Mouse (Mus musculus) C2C12 (cell line): Measurements from ENCODE around the gene Tmem135. TPM values are rescaled to one million over a fixed set of nuclear protein-coding genes. Genes with fewer than 3 reads are reported as not detected.
"Not testable (repeated sequence)": the region's sequence is repeated elsewhere in the genome, so short reads cannot be mapped to it uniquely, and the experiment has no call there.

Experiments used
- H3K27me3 ChIP-seq: one replicate; pipeline ENCODE4 v1.6.1; 2011; ENCODE audit not compliant: control insufficient read depth, insufficient read depth, insufficient read length
- H3K36me3 ChIP-seq: one replicate; pipeline ENCODE4 v1.6.1; 2011; ENCODE audit not compliant: control insufficient read depth, insufficient read depth
- H3K4me3 ChIP-seq: one replicate; pipeline ENCODE4 v1.5.1; 2011; ENCODE audit warnings: mild to moderate bottlenecking, control low read depth; ENCODE audit not compliant: poor library complexity, insufficient read depth, severe bottlenecking
- H3K79me2 ChIP-seq: one replicate; pipeline ENCODE4 v1.6.1; 2011; ENCODE audit not compliant: control insufficient read depth, insufficient read depth
- H3K79me3 ChIP-seq: one replicate; pipeline ENCODE4 v1.6.1; 2011; ENCODE audit warnings: low read depth, control low read depth
- H3ac ChIP-seq: one replicate; pipeline ENCODE3; 2011; ENCODE audit warnings: low read depth; ENCODE audit not compliant: control insufficient read depth, insufficient read length
- CEBPB ChIP-seq: IDR thresholded peaks from one replicate; pipeline ENCODE4 v1.6.1; 2011; ENCODE audit warnings: low read depth, mild to moderate bottlenecking, control low read depth, moderate library complexity
- CTCF ChIP-seq: IDR thresholded peaks from one replicate; pipeline ENCODE4 v1.5.1; 2011; ENCODE audit not compliant: control insufficient read depth, insufficient read depth, insufficient read length
- FOSL1 ChIP-seq: IDR thresholded peaks from one replicate; pipeline ENCODE4 v1.8.0; 2011; ENCODE audit warnings: mild to moderate bottlenecking, low read length; ENCODE audit not compliant: poor library complexity, insufficient read depth, severe bottlenecking
- MAX ChIP-seq: IDR thresholded peaks from one replicate; pipeline ENCODE4 v1.6.1; 2011; ENCODE audit warnings: mild to moderate bottlenecking, control low read depth
- MYOD1 ChIP-seq: IDR thresholded peaks from one replicate; pipeline ENCODE4 v1.6.1; 2011; ENCODE audit warnings: low read depth; ENCODE audit not compliant: control insufficient read depth, insufficient read length
- MYOG ChIP-seq: IDR thresholded peaks from one replicate; pipeline ENCODE4 v1.6.1; 2011; ENCODE audit not compliant: control insufficient read depth, insufficient read length; ENCODE audit errors: extremely low read depth
- USF1 ChIP-seq: IDR thresholded peaks from one replicate; pipeline ENCODE4 v1.6.1; 2011; ENCODE audit warnings: low read depth, mild to moderate bottlenecking, control low read depth, moderate library complexity
- polyA plus RNA-seq: library from polyadenylated mRNA; unstranded; fragments of >200 nt; fragmentation: generic; extraction: Trizol; gene quantifications from one replicate; pipeline ENCODE4 v1.2.1, GENCODE M21; 2012; ENCODE audit warnings: missing spikeins

Gene Tmem135
- polyA plus RNA-seq, 1 experiment, result 4.5 TPM

DNA sequence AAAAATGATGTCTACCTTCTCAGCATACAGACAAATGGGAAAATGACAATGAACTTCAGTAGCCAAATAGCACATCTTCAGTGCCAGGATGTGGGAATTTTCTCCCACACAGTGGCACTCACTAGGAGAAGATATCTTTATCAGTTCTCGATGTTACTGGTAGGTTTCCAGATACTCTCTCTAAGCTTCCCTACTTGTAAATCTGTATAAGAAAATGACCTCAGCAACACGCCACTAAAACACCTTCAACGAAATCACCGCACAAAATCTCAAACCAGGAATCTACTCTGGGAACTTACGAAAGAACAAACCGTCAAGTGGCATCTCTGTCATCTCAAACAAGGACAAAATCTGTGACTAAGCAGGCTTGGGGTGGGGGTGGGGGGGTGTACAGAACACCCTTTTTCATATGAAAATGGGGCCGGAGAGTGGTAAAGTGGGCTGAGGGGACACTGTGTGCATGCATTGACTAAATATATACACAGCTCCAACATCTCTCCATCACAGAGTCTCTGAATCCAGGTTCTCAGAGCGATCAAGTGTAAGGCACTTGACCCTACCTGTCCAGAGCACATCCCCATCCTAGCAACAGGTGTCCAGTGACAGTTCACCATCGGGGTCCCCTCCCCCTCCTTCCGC is 66.2 kb downstream of the Tmem135 start:
- Histone ChIP-seq H3K36me3 (no peaks in the 10 kb centered on the region), H3K79me2 (peaks cover 31% of the 10 kb centered on the region), H3K27me3 (no peaks in the 10 kb centered on the region), H3ac (peak overlapping the region; percentile 63), H3K4me3 (peak overlapping the region; percentile 61), H3K79me3 (peaks cover 11% of the 10 kb centered on the region)
- TF ChIP-seq MAX (no peak), MYOD1 (no peak), CTCF (no peak)

DNA sequence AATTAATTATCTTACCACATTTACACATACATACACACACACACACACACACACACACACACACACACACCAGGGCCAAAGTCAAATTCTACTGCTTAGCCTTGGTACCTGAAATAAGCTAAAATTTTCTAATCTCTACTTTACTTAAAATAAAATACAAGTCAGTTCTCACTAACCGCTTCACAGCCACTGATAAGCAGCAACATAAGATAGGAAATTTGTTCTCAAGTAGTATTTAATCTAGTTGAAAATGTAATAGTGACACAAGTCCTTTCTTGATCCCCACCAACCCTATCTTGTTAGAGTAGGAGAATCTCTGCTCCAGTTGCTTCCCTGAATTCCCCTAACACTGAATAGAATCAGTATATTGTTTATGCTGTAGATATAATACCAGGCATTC is 67.6 kb downstream of the Tmem135 start:
- Histone ChIP-seq H3K27me3 (no peaks in the 10 kb centered on the region), H3K79me3 (peaks cover 11% of the 10 kb centered on the region), H3K4me3 (no peak overlapping the region), H3K36me3 (no peaks in the 10 kb centered on the region), H3K79me2 (peaks cover 38% of the 10 kb centered on the region), H3ac (no peak overlapping the region)
- no peak for TF ChIP-seq MYOD1
- no peak for TF ChIP-seq CEBPB
- TF ChIP-seq MAX, result no peak
- TF ChIP-seq FOSL1, result no peak
- no peak for TF ChIP-seq USF1

DNA sequence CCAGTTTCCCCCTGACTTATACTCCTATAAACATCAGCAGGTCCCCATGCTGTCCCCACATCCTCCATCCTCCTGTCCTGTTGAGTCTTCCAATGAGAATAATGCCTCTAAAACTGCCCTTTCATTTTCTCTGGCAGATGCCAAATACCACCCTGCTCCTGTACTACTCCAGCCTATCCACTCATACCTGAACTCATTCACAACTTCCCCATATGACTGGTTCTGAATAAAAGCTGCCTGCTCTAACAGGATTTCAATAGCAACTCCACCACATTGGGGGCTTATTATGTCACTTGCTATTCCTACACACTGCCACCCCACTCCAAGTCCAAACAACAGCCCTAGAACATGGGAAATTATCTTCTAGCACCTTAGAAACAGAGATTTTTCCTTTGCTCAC is 68.7 kb downstream of the Tmem135 start:
- Histone ChIP-seq H3K27me3 (no peaks in the 10 kb centered on the region), H3K36me3 (no peaks in the 10 kb centered on the region), H3K79me2 (peaks cover 38% of the 10 kb centered on the region), H3ac (no peak overlapping the region), H3K79me3 (peaks cover 11% of the 10 kb centered on the region), H3K4me3 (no peak overlapping the region)
- no peak for TF ChIP-seq MYOD1

DNA sequence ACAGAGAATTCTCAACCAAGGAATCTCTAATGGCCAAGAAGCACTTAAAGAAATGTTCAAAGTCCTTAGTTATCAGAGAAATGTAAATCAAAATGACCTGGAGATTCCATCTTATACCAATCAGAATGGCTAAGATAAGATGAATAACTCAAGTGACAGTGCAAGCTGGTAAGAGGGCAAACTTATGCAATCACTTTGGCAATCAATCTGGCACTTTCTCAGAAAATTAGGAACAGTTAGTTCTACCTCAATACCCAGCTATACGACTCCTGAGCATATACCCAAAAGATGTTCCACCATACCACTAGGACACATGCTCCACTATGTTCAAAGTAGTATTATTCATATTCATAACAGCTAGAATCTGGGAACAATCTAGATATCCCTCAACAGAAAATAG is 74.1 kb downstream of the Tmem135 start:
- Histone ChIP-seq H3K36me3 (no peaks in the 10 kb centered on the region), H3K79me3 (peaks cover 5% of the 10 kb centered on the region), H3ac (no peak overlapping the region), H3K27me3 (no peaks in the 10 kb centered on the region), H3K79me2 (peaks cover 13% of the 10 kb centered on the region), H3K4me3 (no peak overlapping the region)
- no peak for TF ChIP-seq USF1

GRCm38 (mm10) chr7:89327731-89328130 is 76.3 kb downstream of the Tmem135 start:
- Histone ChIP-seq H3K27me3 (no peaks in the 10 kb centered on the region), H3K36me3 (no peaks in the 10 kb centered on the region), H3K79me3 (peaks cover 6% of the 10 kb centered on the region), H3K4me3 (no peak overlapping the region), H3ac (no peak overlapping the region), H3K79me2 (peaks cover 17% of the 10 kb centered on the region)
- TF ChIP-seq MYOG, result no peak
- no peak for TF ChIP-seq CEBPB
- no peak for TF ChIP-seq USF1
- no peak for TF ChIP-seq MAX
- no peak for TF ChIP-seq CTCF
- no peak for TF ChIP-seq MYOD1
- TF ChIP-seq FOSL1, result no peak

- Histone ChIP-seq H3K79me3 (peaks cover 8% of the 10 kb centered on the region), H3ac (no peak overlapping the region), H3K27me3 (no peaks in the 10 kb centered on the region), H3K36me3 (no peaks in the 10 kb centered on the region), H3K4me3 (no peak overlapping the region), H3K79me2 (peaks cover 10% of the 10 kb centered on the region)
- no peak for TF ChIP-seq CTCF
- no peak for TF ChIP-seq MYOG
- no peak for TF ChIP-seq FOSL1
- no peak for TF ChIP-seq CEBPB
- no peak for TF ChIP-seq MAX
- TF ChIP-seq USF1, result no peak
- no peak for TF ChIP-seq MYOD1
Measured at GRCm38 (mm10) chr7:89326761-89327160, 77.3 kb downstream of the Tmem135 start.

DNA sequence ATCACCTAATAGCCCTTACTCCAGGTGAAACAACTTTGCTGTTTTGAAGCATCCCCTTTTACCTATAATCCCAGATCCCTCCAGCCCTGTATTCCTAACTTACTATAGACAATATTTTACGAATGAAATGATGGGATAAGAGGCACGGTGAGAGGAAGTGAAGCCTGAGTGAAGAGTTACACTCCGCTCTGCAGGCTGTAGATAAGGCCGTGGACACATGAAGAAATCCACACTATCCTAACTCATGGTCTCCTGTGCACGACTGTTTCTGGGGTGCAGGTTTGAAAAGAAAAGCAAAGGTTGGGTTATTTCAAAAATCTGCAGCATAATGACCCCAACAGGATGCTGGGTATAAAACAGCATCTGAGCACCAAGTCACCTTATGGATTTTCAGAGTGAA is 77.8 kb downstream of the Tmem135 start:
- Histone ChIP-seq H3K27me3 (no peaks in the 10 kb centered on the region), H3ac (no peak overlapping the region), H3K79me2 (peaks cover 10% of the 10 kb centered on the region), H3K36me3 (no peaks in the 10 kb centered on the region), H3K4me3 (no peak overlapping the region), H3K79me3 (peaks cover 8% of the 10 kb centered on the region)
- TF ChIP-seq MYOG (no peak), FOSL1 (no peak), CTCF (no peak), MYOD1 (no peak), CEBPB (no peak)

DNA sequence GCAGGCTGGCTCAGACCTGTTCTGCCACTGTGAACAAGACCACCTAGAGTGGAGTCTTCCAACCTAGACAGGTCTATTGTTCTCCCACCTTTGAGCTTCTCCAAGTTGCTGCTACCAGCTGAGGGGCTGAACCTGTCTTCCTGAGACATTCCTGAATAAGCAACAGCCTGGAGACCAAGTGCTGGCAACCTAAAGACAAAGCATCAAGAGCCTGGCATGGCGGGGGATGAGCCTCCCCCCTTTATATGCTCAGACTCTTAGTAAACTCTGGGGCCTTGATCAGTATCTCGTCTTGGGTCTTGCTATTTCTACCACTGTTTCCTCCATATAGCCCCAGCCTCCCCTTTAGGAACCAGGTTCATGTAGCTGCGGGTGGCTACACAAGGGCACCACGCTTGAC is 81.3 kb downstream of the Tmem135 start:
- not testable (repeated sequence) for H3K36me3 ChIP-seq, H3K4me3 ChIP-seq, H3K79me2 ChIP-seq, H3K79me3 ChIP-seq, H3ac ChIP-seq, H3K27me3 ChIP-seq
